Mouse (Mus musculus): Measurements from ENCODE around the gene Olfr829. TPM values are rescaled to one million over a fixed set of nuclear protein-coding genes. Genes with fewer than 3 reads are reported as not detected.
"Not testable (repeated sequence)": the region's sequence is repeated elsewhere in the genome, so short reads cannot be mapped to it uniquely, and the experiment has no call there.

The Olfr829 gene
- total RNA-seq (2022) = not detected

GRCm38 (mm10) chr9:18854633-18855032, at the start of gene Olfr829:
Gene Olfr829, plus strand, starts transcription at chr9:18854933.
- DNase-seq (ENCODE audit: low spot score in 2 of 2) = no peak

GRCm38 (mm10) chr9:18819426-18819825, 35.3 kb upstream of the Olfr829 start, which contains the start of gene Olfr828:
Gene Olfr828, minus strand, starts transcription at chr9:18819526.
- DNase-seq (ENCODE audit: low spot score in 2 of 2) = no peak

DNA sequence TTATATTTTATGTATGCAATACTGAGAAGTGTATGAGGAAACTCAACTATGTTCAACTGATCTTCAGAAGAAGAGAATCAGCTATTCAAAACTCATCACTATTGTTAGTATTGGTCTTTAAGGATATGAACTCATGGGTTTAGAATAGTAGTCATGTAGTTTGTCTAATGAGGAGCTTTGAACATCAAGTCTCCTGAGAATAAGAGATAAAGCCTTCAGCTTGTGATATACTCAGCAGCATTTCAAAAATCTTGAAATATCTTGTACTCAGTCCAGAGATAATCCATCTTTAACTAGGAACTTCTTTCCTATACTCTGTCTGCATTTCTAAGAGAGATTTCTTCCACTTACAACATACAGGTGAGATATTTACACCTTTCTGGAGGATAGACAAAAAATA, 19.7 kb downstream of the Olfr829 start, which contains the start of gene Olfr830:
Gene Olfr830, plus strand, starts transcription at position 301 of the 400 bp plus-strand sequence.
- DNase-seq (ENCODE audit: low spot score in 2 of 2) = no peak

- not testable (repeated sequence) for DNase-seq (ENCODE audit: low spot score in 2 of 2)
These were observed 53.0 kb downstream of the Olfr829 start for GRCm38 (mm10) chr9:18907699-18908098.

Other genes starting within 250 kb of the Olfr829 start
- not detected for gene Muc16, start 180.4 kb upstream of the Olfr829 start, total RNA-seq (2022)
- gene Olfr24, start 90.9 kb upstream of the Olfr829 start, total RNA-seq (2022) = not detected
- gene Olfr828, start 35.4 kb upstream of the Olfr829 start, total RNA-seq (2022) = not detected
- not detected for gene Olfr830, start 19.8 kb downstream of the Olfr829 start, total RNA-seq (2022)
- gene Olfr832, start 82.2 kb downstream of the Olfr829 start, total RNA-seq (2022) = not detected
- not detected for gene Olfr834, start 133.1 kb downstream of the Olfr829 start, total RNA-seq (2022)
- not detected for gene Olfr835, start 177.8 kb downstream of the Olfr829 start, total RNA-seq (2022)

All from layer of hippocampus, adult 8-10 months (tissue).